Mouse (Mus musculus): ENCODE data around the gene Tbc1d32. TPM values are rescaled to one million over a fixed set of nuclear protein-coding genes. Genes with fewer than 3 reads are reported as not detected.

The Tbc1d32 gene
- total and polyA plus RNA-seq, 3 experiments = 4.4 to 5.9 (median 4.6) TPM

DNA sequence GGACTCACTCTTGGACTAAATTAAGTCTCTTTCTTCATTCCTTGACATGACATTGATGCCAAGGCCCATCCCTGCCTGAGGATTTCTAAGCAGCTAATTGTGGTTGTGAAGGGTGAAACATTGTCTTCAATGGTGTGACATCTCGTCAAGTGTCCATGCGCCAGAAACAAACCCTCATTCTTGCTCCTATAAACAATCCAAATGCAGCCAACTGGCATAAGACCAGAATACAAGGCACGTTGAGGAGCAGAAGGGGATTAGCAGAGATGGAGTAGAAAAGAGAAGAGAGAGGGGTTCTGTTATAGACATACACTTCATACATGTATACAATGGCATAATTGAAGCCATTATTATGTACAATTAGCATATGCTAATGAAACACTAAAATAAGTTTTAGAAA lies 70.3 kb downstream of the Tbc1d32 start:
- TF ChIP-seq BHLHE40 (IDR thresholded peaks at IDR 0.05; ENCODE audit: low read depth, low read length) (no peak), RCOR1 (conservative IDR thresholded peaks at IDR 0.05; ENCODE audit: low read depth, low read length) (no peak), MXI1 (IDR thresholded peaks at IDR 0.05; ENCODE audit: low read depth, low read length) (no peak), ZKSCAN1 (IDR thresholded peaks at IDR 0.05; ENCODE audit: borderline replicate concordance, low read depth, low read length) (no peak), RAD21 (IDR thresholded peaks at IDR 0.05; ENCODE audit: low read depth, low read length) (no peak), ELF1 (IDR thresholded peaks at IDR 0.05; ENCODE audit: low read depth, low read length) (no peak), CHD2 (IDR thresholded peaks at IDR 0.05; ENCODE audit: low read length) (no peak), JUND (conservative IDR thresholded peaks at IDR 0.05; ENCODE audit: low read depth, low read length) (no peak), E2F4 (IDR thresholded peaks at IDR 0.05; ENCODE audit: insufficient replicate concordance, low read depth, low read length) (no peak), POLR2AphosphoS2 (IDR thresholded peaks at IDR 0.05; ENCODE audit: low read depth, low read length) (no peak), ETS1 (conservative IDR thresholded peaks at IDR 0.05; ENCODE audit: low read depth, low read length) (no peak), HCFC1 (IDR thresholded peaks at IDR 0.05; ENCODE audit: low read depth, low read length) (no peak), MAZ (IDR thresholded peaks at IDR 0.05; ENCODE audit: low read depth, low read length) (no peak), MAX (IDR thresholded peaks at IDR 0.05; ENCODE audit: low read length) (no peak), MAFK (IDR thresholded peaks at IDR 0.05; ENCODE audit: insufficient replicate concordance, low read length) (no peak), GABPA (IDR thresholded peaks at IDR 0.05; ENCODE audit: insufficient replicate concordance, low read depth, low read length) (no peak), CTCF (conservative IDR thresholded peaks at IDR 0.05 in 1 of 2, IDR thresholded peaks at IDR 0.05 in 1 of 2; ENCODE audit: low read depth in 2 of 2, low read length in 2 of 2) (no peak), JUN (IDR thresholded peaks at IDR 0.05; ENCODE audit: insufficient read depth, low read depth, low read length) (no peak), TBP (conservative IDR thresholded peaks at IDR 0.05; ENCODE audit: low read depth, low read length) (no peak)
- Histone ChIP-seq H3K27ac (ENCODE audit: insufficient read depth, low read depth) (no peak overlapping the region), H3K4me3 (replicated peaks in 1 of 3; ENCODE audit: low read depth in 2 of 3, low read length in 2 of 3, poor library complexity in 1 of 3) (no peak overlapping the region), H3K27me3 (replicated peaks) (no peaks in the 10 kb centered on the region), H3K9ac (ENCODE audit: insufficient read depth, low read depth) (no peak overlapping the region), H3K79me2 (replicated peaks; ENCODE audit: control insufficient read depth, extremely low read depth, insufficient read depth, poor library complexity, severe bottlenecking) (no peaks in the 10 kb centered on the region), H3K36me3 (replicated peaks in 1 of 2; ENCODE audit: control insufficient read depth in 1 of 2, insufficient read depth in 1 of 2, low read length in 1 of 2) (peaks cover 0 to 2% of the 10 kb centered on the region in 2 experiments), H3K4me2 (ENCODE audit: insufficient read depth, low read depth, poor library complexity, severe bottlenecking) (no peak overlapping the region), H3K4me1 (ENCODE audit: control insufficient read depth in 1 of 2, insufficient read depth in 2 of 2) (no peaks in the 10 kb centered on the region), H3K9me3 (replicated peaks; ENCODE audit: low read length) (no peaks in the 10 kb centered on the region)
- in situ Hi-C loops (cut with MboI; ENCODE audit: low pct_ligation_motif_present, low pct_unique_long_range_greater_than_20kb, low sequenced_read_pairs) = no loop called here
- dilution Hi-C loops (cut with MboI; ENCODE audit: extremely low pct_ligation_motif_present, extremely low pct_unique_long_range_greater_than_20kb, low sequenced_read_pairs) = no loop called here
- DNase-seq (ENCODE audit: extremely low read depth) = no peak

- H3K4me3 ChIP-seq (replicated peaks in 1 of 3; ENCODE audit: low read depth in 2 of 3, low read length in 2 of 3, poor library complexity in 1 of 3) = no peak overlapping the region
- no peak for DNase-seq (ENCODE audit: extremely low read depth)
- in situ Hi-C loops (cut with MboI; ENCODE audit: low pct_ligation_motif_present, low pct_unique_long_range_greater_than_20kb, low sequenced_read_pairs) = no loop called here
- H3K27me3 ChIP-seq (replicated peaks) = no peaks in the 10 kb centered on the region
- peaks cover 0 to 2% of the 10 kb centered on the region in 2 experiments for H3K36me3 ChIP-seq (replicated peaks in 1 of 2; ENCODE audit: control insufficient read depth in 1 of 2, insufficient read depth in 1 of 2, low read length in 1 of 2)
- dilution Hi-C loops (cut with MboI; ENCODE audit: extremely low pct_ligation_motif_present, extremely low pct_unique_long_range_greater_than_20kb, low sequenced_read_pairs) = no loop called here
- H3K9ac ChIP-seq (ENCODE audit: insufficient read depth, low read depth) = no peak overlapping the region
- H3K4me2 ChIP-seq (ENCODE audit: insufficient read depth, low read depth, poor library complexity, severe bottlenecking) = no peak overlapping the region
- no peak overlapping the region for H3K27ac ChIP-seq (ENCODE audit: insufficient read depth, low read depth)
- H3K4me1 ChIP-seq (ENCODE audit: control insufficient read depth in 1 of 2, insufficient read depth in 2 of 2) = no peaks in the 10 kb centered on the region
- no peaks in the 10 kb centered on the region for H3K9me3 ChIP-seq (replicated peaks; ENCODE audit: low read length)
- no peaks in the 10 kb centered on the region for H3K79me2 ChIP-seq (replicated peaks; ENCODE audit: control insufficient read depth, extremely low read depth, insufficient read depth, poor library complexity, severe bottlenecking)
- TF ChIP-seq JUND (conservative IDR thresholded peaks at IDR 0.05; ENCODE audit: low read depth, low read length) = no peak
- TF ChIP-seq RAD21 (IDR thresholded peaks at IDR 0.05; ENCODE audit: low read depth, low read length) = no peak
- no peak for TF ChIP-seq MYC (IDR thresholded peaks at IDR 0.05; ENCODE audit: low read depth, low read length)
- no peak for TF ChIP-seq TCF12 (IDR thresholded peaks at IDR 0.05; ENCODE audit: low read depth, low read length)
- TF ChIP-seq CHD2 (IDR thresholded peaks at IDR 0.05; ENCODE audit: low read length) = no peak
- TF ChIP-seq TBP (conservative IDR thresholded peaks at IDR 0.05; ENCODE audit: low read depth, low read length) = no peak
- no peak for TF ChIP-seq ELF1 (IDR thresholded peaks at IDR 0.05; ENCODE audit: low read depth, low read length)
- TF ChIP-seq MAZ (IDR thresholded peaks at IDR 0.05; ENCODE audit: low read depth, low read length) = no peak
- TF ChIP-seq CTCF (conservative IDR thresholded peaks at IDR 0.05 in 1 of 2, IDR thresholded peaks at IDR 0.05 in 1 of 2; ENCODE audit: low read depth in 2 of 2, low read length in 2 of 2) = no peak
- TF ChIP-seq ZNF384 (IDR thresholded peaks at IDR 0.05; ENCODE audit: low read depth, low read length) = no peak
These were observed 71.5 kb downstream of the Tbc1d32 start for GRCm38 (mm10) chr10:56156956-56157355.
